Mouse (Mus musculus): ENCODE measurements around the gene Fam117a.

Fam117a gene

GRCm38 (mm10) chr11:95420880-95421435 lies 84.1 kb downstream of the Fam117a start:
- DNase-seq (ENCODE audit: low read depth), result no peak

GRCm38 (mm10) chr11:95423505-95423904 lies 86.7 kb downstream of the Fam117a start:
- DNase-seq (ENCODE audit: low read depth), result no peak

- no peak for DNase-seq (ENCODE audit: low read depth)
Measured at GRCm38 (mm10) chr11:95431344-95431743, 94.5 kb downstream of the Fam117a start.

All from naive thymus-derived CD4-positive, alpha-beta T cell, adult 2 months (primary cell).